Mouse (Mus musculus): ENCODE results near the gene Srsf6. TPM values are rescaled to one million over a fixed set of nuclear protein-coding genes. Genes with fewer than 3 reads are reported as not detected.
"Not testable (repeated sequence)": the region's sequence is repeated elsewhere in the genome, so short reads cannot be mapped to it uniquely, and the experiment has no call there.

The Srsf6 gene
- polyA plus RNA-seq (2015; fragmentation: Nextera tagmentation; extraction: Ambion mirVana) = 118 and 137 TPM in 2 replicates

GRCm38 (mm10) chr2:162931123-162931673, at the start of gene Srsf6:
Srsf6 (plus strand) TSS chr2:162931528.
- Histone ChIP-seq H3K4me3 (ENCODE audit: low read depth, low read length) (peak within 1 kb of the TSS; percentile 97), H3K27me3 (ENCODE audit: control insufficient read depth, insufficient read depth, low read depth, low read length) (no peaks in the 10 kb centered on the region), H3K9ac (ENCODE audit: low read depth, low read length) (peak within 1 kb of the TSS; percentile 100), H3K36me3 (ENCODE audit: control insufficient read depth, insufficient read depth, low read length) (peaks cover 13% of the 10 kb centered on the region), H3K4me1 (ENCODE audit: control insufficient read depth, insufficient read depth, low read length) (peaks cover 12% of the 10 kb centered on the region), H3K9me3 (replicated peaks; ENCODE audit: control insufficient read depth, low read length, poor library complexity, severe bottlenecking) (no peaks in the 10 kb centered on the region), H3K27ac (ENCODE audit: low read length) (peak within 1 kb of the TSS; percentile 99), H3K4me2 (ENCODE audit: low read length) (peak within 1 kb of the TSS; percentile 77)
- 0% methylated on average over 48 of the region's 68 CpGs for WGBS
- ATAC-seq = peak; percentile 90

- Histone ChIP-seq H3K9ac (ENCODE audit: low read depth, low read length) (no peak overlapping the region), H3K27me3 (ENCODE audit: control insufficient read depth, insufficient read depth, low read depth, low read length) (no peaks in the 10 kb centered on the region), H3K27ac (ENCODE audit: low read length) (no peak overlapping the region), H3K4me3 (ENCODE audit: low read depth, low read length) (no peak overlapping the region), H3K4me2 (ENCODE audit: low read length) (no peak overlapping the region), H3K4me1 (ENCODE audit: control insufficient read depth, insufficient read depth, low read length) (no peaks in the 10 kb centered on the region), H3K36me3 (ENCODE audit: control insufficient read depth, insufficient read depth, low read length) (no peaks in the 10 kb centered on the region), H3K9me3 (replicated peaks; ENCODE audit: control insufficient read depth, low read length, poor library complexity, severe bottlenecking) (no peaks in the 10 kb centered on the region)
- no peak for ATAC-seq
- 81% methylated on average over 2 of the region's 2 CpGs for WGBS
Observed at GRCm38 (mm10) chr2:162884101-162884500, 47.2 kb upstream of the Srsf6 start.

DNA sequence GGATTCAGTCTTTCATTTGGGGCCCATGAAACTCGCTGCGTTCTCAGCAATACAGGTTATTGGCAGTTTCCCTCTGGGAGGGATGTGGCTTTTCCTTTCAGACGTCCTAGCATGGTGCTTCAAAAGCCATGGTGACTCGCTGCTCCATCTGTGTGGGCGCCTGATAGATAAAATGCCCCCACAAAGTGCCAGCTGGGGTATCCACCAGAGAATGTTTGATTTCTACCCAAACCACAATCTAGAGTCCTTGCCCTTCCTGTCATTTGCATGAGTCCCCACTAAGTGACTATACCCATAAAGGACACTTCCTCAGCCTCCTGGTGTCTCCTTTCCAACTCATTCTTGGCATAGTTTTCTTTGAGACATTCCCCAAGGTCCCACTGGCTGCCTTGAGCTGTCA, 44.2 kb upstream of the Srsf6 start:
- Histone ChIP-seq H3K4me2 (ENCODE audit: low read length) (no peak overlapping the region), H3K9ac (ENCODE audit: low read depth, low read length) (no peak overlapping the region), H3K4me1 (ENCODE audit: control insufficient read depth, insufficient read depth, low read length) (no peaks in the 10 kb centered on the region), H3K9me3 (replicated peaks; ENCODE audit: control insufficient read depth, low read length, poor library complexity, severe bottlenecking) (no peaks in the 10 kb centered on the region), H3K27me3 (ENCODE audit: control insufficient read depth, insufficient read depth, low read depth, low read length) (no peaks in the 10 kb centered on the region), H3K36me3 (ENCODE audit: control insufficient read depth, insufficient read depth, low read length) (no peaks in the 10 kb centered on the region), H3K4me3 (ENCODE audit: low read depth, low read length) (no peak overlapping the region), H3K27ac (ENCODE audit: low read length) (no peak overlapping the region)
- WGBS = 69% methylated on average over 5 of the region's 5 CpGs
- no peak for ATAC-seq

DNA sequence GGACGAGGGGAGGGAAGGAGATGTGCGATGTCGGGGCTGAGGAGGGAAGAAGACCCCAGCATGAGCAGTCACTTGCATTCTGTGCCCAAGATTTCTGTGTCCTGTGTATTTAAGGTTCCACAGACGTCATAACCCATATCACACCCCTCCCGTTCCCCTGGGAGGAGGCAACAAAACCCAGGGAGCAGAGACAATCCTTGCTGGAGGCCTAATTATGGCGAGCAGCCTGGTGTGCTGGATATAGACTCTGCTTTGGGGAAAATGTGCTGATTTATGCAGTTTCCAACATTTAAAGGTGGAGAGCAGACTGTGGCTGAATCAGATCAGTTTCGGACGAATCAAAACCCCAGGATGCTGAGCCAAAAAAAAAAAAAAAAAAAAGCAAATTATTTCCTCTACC, 42.7 kb upstream of the Srsf6 start:
- Histone ChIP-seq H3K27me3 (ENCODE audit: control insufficient read depth, insufficient read depth, low read depth, low read length) (no peaks in the 10 kb centered on the region), H3K4me1 (ENCODE audit: control insufficient read depth, insufficient read depth, low read length) (no peaks in the 10 kb centered on the region), H3K27ac (ENCODE audit: low read length) (no peak overlapping the region), H3K9me3 (replicated peaks; ENCODE audit: control insufficient read depth, low read length, poor library complexity, severe bottlenecking) (no peaks in the 10 kb centered on the region), H3K4me3 (ENCODE audit: low read depth, low read length) (no peak overlapping the region), H3K9ac (ENCODE audit: low read depth, low read length) (no peak overlapping the region), H3K4me2 (ENCODE audit: low read length) (no peak overlapping the region), H3K36me3 (ENCODE audit: control insufficient read depth, insufficient read depth, low read length) (no peaks in the 10 kb centered on the region)
- 76% methylated on average over 8 of the region's 8 CpGs for WGBS
- ATAC-seq = no peak

DNA sequence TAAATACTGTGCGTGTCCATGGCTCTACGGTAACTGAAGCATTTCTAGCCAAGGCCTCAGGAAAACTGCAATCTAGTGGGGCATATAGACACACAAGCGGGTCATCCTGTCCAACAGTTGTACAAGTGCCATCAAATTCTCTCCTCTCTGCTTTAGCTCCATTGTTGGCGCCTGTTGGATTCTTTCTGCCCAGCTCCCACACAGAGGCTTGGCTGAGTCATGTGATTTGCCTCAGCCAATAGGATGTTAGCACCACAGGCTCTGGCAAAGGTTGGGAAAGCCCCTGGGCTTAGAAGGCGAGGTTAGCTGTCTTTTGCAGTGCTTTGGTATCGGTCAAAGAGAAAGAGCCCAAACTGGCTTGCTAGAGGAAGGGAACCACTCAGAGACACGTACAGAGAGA, 42.1 kb upstream of the Srsf6 start:
- 62% methylated on average over 7 of the region's 7 CpGs for WGBS
- Histone ChIP-seq H3K27me3 (ENCODE audit: control insufficient read depth, insufficient read depth, low read depth, low read length) (no peaks in the 10 kb centered on the region), H3K4me3 (ENCODE audit: low read depth, low read length) (no peak overlapping the region), H3K36me3 (ENCODE audit: control insufficient read depth, insufficient read depth, low read length) (no peaks in the 10 kb centered on the region), H3K27ac (ENCODE audit: low read length) (no peak overlapping the region), H3K4me1 (ENCODE audit: control insufficient read depth, insufficient read depth, low read length) (no peaks in the 10 kb centered on the region), H3K9me3 (replicated peaks; ENCODE audit: control insufficient read depth, low read length, poor library complexity, severe bottlenecking) (no peaks in the 10 kb centered on the region), H3K4me2 (ENCODE audit: low read length) (no peak overlapping the region), H3K9ac (ENCODE audit: low read depth, low read length) (no peak overlapping the region)
- no peak for ATAC-seq

- Histone ChIP-seq H3K27ac (ENCODE audit: low read length) (no peak overlapping the region), H3K9me3 (replicated peaks; ENCODE audit: control insufficient read depth, low read length, poor library complexity, severe bottlenecking) (no peaks in the 10 kb centered on the region), H3K4me1 (ENCODE audit: control insufficient read depth, insufficient read depth, low read length) (no peaks in the 10 kb centered on the region), H3K9ac (ENCODE audit: low read depth, low read length) (no peak overlapping the region), H3K36me3 (ENCODE audit: control insufficient read depth, insufficient read depth, low read length) (no peaks in the 10 kb centered on the region), H3K4me2 (ENCODE audit: low read length) (no peak overlapping the region), H3K4me3 (ENCODE audit: low read depth, low read length) (no peak overlapping the region), H3K27me3 (ENCODE audit: control insufficient read depth, insufficient read depth, low read depth, low read length) (no peaks in the 10 kb centered on the region)
- no peak for ATAC-seq
- 74% methylated on average over 12 of the region's 12 CpGs for WGBS
Observed at GRCm38 (mm10) chr2:162889731-162890130, 41.6 kb upstream of the Srsf6 start.

DNA sequence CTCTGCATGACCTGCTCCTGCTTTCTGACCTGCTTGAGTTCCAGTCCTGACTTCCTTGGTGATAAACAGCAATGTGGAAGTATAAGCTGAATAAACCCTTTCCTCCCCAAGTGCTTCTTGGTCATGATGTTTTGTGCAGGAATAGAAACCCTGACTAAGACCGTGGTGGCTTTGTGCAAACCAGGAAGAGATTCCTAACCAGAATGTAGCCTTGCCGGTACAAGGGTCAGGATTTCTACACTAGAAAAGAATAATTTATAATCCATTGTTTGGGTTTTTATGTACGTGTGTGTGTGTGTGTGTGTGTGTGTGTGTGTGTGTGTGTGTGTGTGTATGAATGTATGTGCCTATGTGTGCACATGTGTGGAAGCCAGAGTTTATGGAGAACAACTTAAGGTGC, 38.3 kb upstream of the Srsf6 start:
- 87% methylated on average over 3 of the region's 3 CpGs for WGBS

GRCm38 (mm10) chr2:162899256-162899655, 32.1 kb upstream of the Srsf6 start:
- H3K27me3 ChIP-seq (ENCODE audit: control insufficient read depth, insufficient read depth, low read depth, low read length); H3K27ac ChIP-seq (ENCODE audit: low read length); ATAC-seq; H3K9ac ChIP-seq (ENCODE audit: low read depth, low read length); H3K4me1 ChIP-seq (ENCODE audit: control insufficient read depth, insufficient read depth, low read length); H3K9me3 ChIP-seq (replicated peaks; ENCODE audit: control insufficient read depth, low read length, poor library complexity, severe bottlenecking); H3K36me3 ChIP-seq (ENCODE audit: control insufficient read depth, insufficient read depth, low read length); H3K4me3 ChIP-seq (ENCODE audit: low read depth, low read length); H3K4me2 ChIP-seq (ENCODE audit: low read length): not testable (repeated sequence)
- 82% methylated on average over 20 of the region's 20 CpGs for whole genome bisulfite sequencing

More for the DNA sequence above, 38.3 kb upstream of the Srsf6 start:
- not testable (repeated sequence) for H3K4me3 ChIP-seq (ENCODE audit: low read depth, low read length); H3K27ac ChIP-seq (ENCODE audit: low read length); H3K4me1 ChIP-seq (ENCODE audit: control insufficient read depth, insufficient read depth, low read length); H3K27me3 ChIP-seq (ENCODE audit: control insufficient read depth, insufficient read depth, low read depth, low read length); H3K4me2 ChIP-seq (ENCODE audit: low read length); H3K36me3 ChIP-seq (ENCODE audit: control insufficient read depth, insufficient read depth, low read length); ATAC-seq; H3K9me3 ChIP-seq (replicated peaks; ENCODE audit: control insufficient read depth, low read length, poor library complexity, severe bottlenecking); H3K9ac ChIP-seq (ENCODE audit: low read depth, low read length)

DNA sequence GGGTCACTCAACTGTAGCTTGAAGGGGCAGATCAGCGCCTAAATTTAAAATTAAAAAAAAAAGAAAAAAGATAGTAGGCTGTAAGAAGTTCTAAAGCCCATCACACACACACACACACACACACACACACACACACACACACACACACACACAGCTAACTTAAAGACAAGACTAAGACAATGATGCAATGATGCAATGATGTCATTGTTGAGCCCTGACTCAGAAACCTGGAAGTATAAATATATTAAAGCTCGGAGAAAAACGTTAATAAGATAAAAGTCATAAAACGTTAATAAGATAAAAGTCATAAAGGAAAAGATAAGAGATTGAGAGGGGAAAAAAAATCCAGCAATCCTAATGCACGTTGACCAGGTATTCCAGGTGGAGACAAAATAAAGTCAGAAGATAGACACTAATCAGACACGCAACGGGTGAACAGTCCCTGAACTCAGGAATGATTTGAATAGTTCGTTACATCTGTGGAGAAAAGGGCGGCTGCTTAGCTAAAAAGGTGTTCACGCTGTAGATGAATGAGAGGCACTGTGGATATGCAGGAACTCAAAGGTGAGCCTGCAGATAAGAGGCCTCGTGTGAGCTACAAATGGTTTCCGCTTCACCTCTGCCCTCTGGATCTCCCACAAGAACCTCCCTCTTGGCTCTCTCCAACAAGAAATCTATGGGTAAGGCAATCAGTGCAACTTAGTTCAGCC, 31.3 kb upstream of the Srsf6 start:
- Histone ChIP-seq H3K9me3 (replicated peaks; ENCODE audit: control insufficient read depth, low read length, poor library complexity, severe bottlenecking) (no peaks in the 10 kb centered on the region), H3K27me3 (ENCODE audit: control insufficient read depth, insufficient read depth, low read depth, low read length) (no peaks in the 10 kb centered on the region), H3K4me2 (ENCODE audit: low read length) (no peak overlapping the region), H3K9ac (ENCODE audit: low read depth, low read length) (no peak overlapping the region), H3K4me3 (ENCODE audit: low read depth, low read length) (no peak overlapping the region), H3K36me3 (ENCODE audit: control insufficient read depth, insufficient read depth, low read length) (no peaks in the 10 kb centered on the region), H3K27ac (ENCODE audit: low read length) (no peak overlapping the region), H3K4me1 (ENCODE audit: control insufficient read depth, insufficient read depth, low read length) (no peaks in the 10 kb centered on the region)
- WGBS = 59% methylated on average over 12 of the region's 12 CpGs
- no peak for ATAC-seq
